Mouse (Mus musculus) right cerebral cortex, postnatal 10 days (tissue): Measurements from ENCODE around the gene Elmo1.

Source experiments
- DNase-seq, 2 experiments: peaks; one replicate each; pipeline ENCODE4 v3.0.0; 2021; ENCODE audit warnings: low spot score in 2 of 2

The Elmo1 gene

GRCm38 (mm10) chr13:20157059-20157458 lies 66.7 kb downstream of the Elmo1 start:
- DNase-seq, result no peak

- DNase-seq, result no peak
Measured at GRCm38 (mm10) chr13:20157529-20157928, 67.1 kb downstream of the Elmo1 start.

- DNase-seq, result no peak
Measured at GRCm38 (mm10) chr13:20163339-20163954, 73.1 kb downstream of the Elmo1 start.

GRCm38 (mm10) chr13:20164837-20165236 lies 74.4 kb downstream of the Elmo1 start:
- DNase-seq, result no peak

- no peak for DNase-seq
Measured at GRCm38 (mm10) chr13:20173987-20174654, 83.7 kb downstream of the Elmo1 start.

GRCm38 (mm10) chr13:20174655-20175280 lies 84.4 kb downstream of the Elmo1 start:
- no peak for DNase-seq

- DNase-seq, result no peak
Measured at GRCm38 (mm10) chr13:20180738-20181137, 90.3 kb downstream of the Elmo1 start.

GRCm38 (mm10) chr13:20181321-20181720 lies 90.9 kb downstream of the Elmo1 start:
- no peak for DNase-seq

GRCm38 (mm10) chr13:20182239-20182825 lies 91.9 kb downstream of the Elmo1 start:
- DNase-seq, result peak; percentile 47 to 58

GRCm38 (mm10) chr13:20183512-20184238 lies 93.3 kb downstream of the Elmo1 start:
- peak; percentile 71 to 72 for DNase-seq

GRCm38 (mm10) chr13:20184239-20185033 lies 94.0 kb downstream of the Elmo1 start:
- DNase-seq, result peak in 1 of 2 experiments; percentile 30

GRCm38 (mm10) chr13:20185034-20185846 lies 94.8 kb downstream of the Elmo1 start:
- no peak for DNase-seq

- DNase-seq, result no peak
Measured at GRCm38 (mm10) chr13:20185847-20186213, 95.4 kb downstream of the Elmo1 start.

- DNase-seq, result no peak
Measured at GRCm38 (mm10) chr13:20187647-20188046, 97.3 kb downstream of the Elmo1 start.

GRCm38 (mm10) chr13:20192009-20192584 lies 101.7 kb downstream of the Elmo1 start:
- no peak for DNase-seq

- no peak for DNase-seq
Measured at GRCm38 (mm10) chr13:20200582-20200981, 110.2 kb downstream of the Elmo1 start.

- DNase-seq, result no peak
Measured at GRCm38 (mm10) chr13:20202617-20203016, 112.2 kb downstream of the Elmo1 start.

GRCm38 (mm10) chr13:20204165-20204564 lies 113.8 kb downstream of the Elmo1 start:
- no peak for DNase-seq

GRCm38 (mm10) chr13:20205007-20205745 lies 114.8 kb downstream of the Elmo1 start:
- DNase-seq, result no peak
